Mouse (Mus musculus): ENCODE results near the gene Meltf. TPM values are rescaled to one million over a fixed set of nuclear protein-coding genes. Genes with fewer than 3 reads are reported as not detected.
A peak's percentile ranks its signal among the peaks of the same experiment; 100 is the strongest.

The Meltf gene
- total and polyA plus RNA-seq, 3 experiments, result 0.23 TPM; not detected in 2

- no peak overlapping the region for H3K9ac ChIP-seq (ENCODE audit: low read depth, low read length)
- no peak overlapping the region for H3K27ac ChIP-seq
These were observed 18.6 kb downstream of the Meltf start for GRCm38 (mm10) chr16:31896971-31897774.

GRCm38 (mm10) chr16:31898546-31899326, 20.1 kb downstream of the Meltf start:
- WGBS, result 83% methylated on average over 18 of the region's 18 CpGs
- no peak for DNase-seq
- no peaks in the 10 kb centered on the region for H3K36me3 ChIP-seq (ENCODE audit: control insufficient read depth, insufficient read depth, low read length)
- intact Hi-C loops (cut with DNase I), result no loop called here
- TF ChIP-seq EP300 (IDR thresholded peaks at IDR 0.05; ENCODE audit: insufficient read depth, low read depth, low read length) (no peak), POLR2A (IDR thresholded peaks at IDR 0.05; ENCODE audit: insufficient read depth, low read depth, low read length) (no peak), CTCF (IDR thresholded peaks at IDR 0.05) (no peak)
- H3K27ac ChIP-seq, result no peak overlapping the region
- no peak overlapping the region for H3K4me3 ChIP-seq
- H3K27me3 ChIP-seq (ENCODE audit: control insufficient read depth, insufficient read depth, low read length), result no peaks in the 10 kb centered on the region
- no peaks in the 10 kb centered on the region for H3K79me2 ChIP-seq (replicated peaks; ENCODE audit: control insufficient read depth, insufficient read depth, low read length)
- no peaks in the 10 kb centered on the region for H3K4me1 ChIP-seq (ENCODE audit: control insufficient read depth, insufficient read depth, low read length)
- H3K9ac ChIP-seq (ENCODE audit: low read depth, low read length), result no peak overlapping the region

More at GRCm38 (mm10) chr16:31896971-31897774, 18.6 kb downstream of the Meltf start:
- Histone ChIP-seq H3K4me1 (ENCODE audit: control insufficient read depth, insufficient read depth, low read length) (no peaks in the 10 kb centered on the region), H3K36me3 (ENCODE audit: control insufficient read depth, insufficient read depth, low read length) (no peaks in the 10 kb centered on the region), H3K4me3 (no peak overlapping the region), H3K27me3 (ENCODE audit: control insufficient read depth, insufficient read depth, low read length) (no peaks in the 10 kb centered on the region), H3K79me2 (replicated peaks; ENCODE audit: control insufficient read depth, insufficient read depth, low read length) (no peaks in the 10 kb centered on the region)
- intact Hi-C loops (cut with DNase I), result no loop called here
- no peak for DNase-seq
- 18% methylated on average over 29 of the region's 29 CpGs for WGBS
- TF ChIP-seq EP300 (IDR thresholded peaks at IDR 0.05; ENCODE audit: insufficient read depth, low read depth, low read length) (no peak), CTCF (IDR thresholded peaks at IDR 0.05) (no peak)

- intact Hi-C loops (cut with DNase I), result no loop called here
- no peaks in the 10 kb centered on the region for H3K36me3 ChIP-seq (ENCODE audit: control insufficient read depth, insufficient read depth, low read length)
- no peak overlapping the region for H3K4me3 ChIP-seq
- peaks cover 1% of the 10 kb centered on the region; the same call in 1 of the 2 replicates for H3K4me1 ChIP-seq (ENCODE audit: control insufficient read depth, insufficient read depth, low read length)
- no peak overlapping the region for H3K9ac ChIP-seq (ENCODE audit: low read depth, low read length)
- H3K27ac ChIP-seq, result no peak overlapping the region
- no peaks in the 10 kb centered on the region for H3K27me3 ChIP-seq (ENCODE audit: control insufficient read depth, insufficient read depth, low read length)
- no peak for TF ChIP-seq EP300 (IDR thresholded peaks at IDR 0.05; ENCODE audit: insufficient read depth, low read depth, low read length)
- TF ChIP-seq CTCF (IDR thresholded peaks at IDR 0.05), result no peak
- TF ChIP-seq POLR2A (IDR thresholded peaks at IDR 0.05; ENCODE audit: insufficient read depth, low read depth, low read length), result no peak
- H3K79me2 ChIP-seq (replicated peaks; ENCODE audit: control insufficient read depth, insufficient read depth, low read length), result no peaks in the 10 kb centered on the region
- WGBS, result 90% methylated on average over 1 of the region's 1 CpGs
- no peak for DNase-seq
These were observed 23.3 kb downstream of the Meltf start for GRCm38 (mm10) chr16:31901886-31902285.

- no peak for DNase-seq
- intact Hi-C loops (cut with DNase I), result no loop called here
- Histone ChIP-seq H3K27me3 (ENCODE audit: control insufficient read depth, insufficient read depth, low read length) (no peaks in the 10 kb centered on the region), H3K36me3 (ENCODE audit: control insufficient read depth, insufficient read depth, low read length) (no peaks in the 10 kb centered on the region), H3K4me1 (ENCODE audit: control insufficient read depth, insufficient read depth, low read length) (peaks cover 1% of the 10 kb centered on the region; the same call in 1 of the 2 replicates), H3K27ac (no peak overlapping the region), H3K79me2 (replicated peaks; ENCODE audit: control insufficient read depth, insufficient read depth, low read length) (no peaks in the 10 kb centered on the region), H3K4me3 (no peak overlapping the region), H3K9ac (ENCODE audit: low read depth, low read length) (no peak overlapping the region)
- WGBS, result 85% methylated on average over 8 of the region's 8 CpGs
- TF ChIP-seq POLR2A (IDR thresholded peaks at IDR 0.05; ENCODE audit: insufficient read depth, low read depth, low read length) (no peak), EP300 (IDR thresholded peaks at IDR 0.05; ENCODE audit: insufficient read depth, low read depth, low read length) (no peak), CTCF (IDR thresholded peaks at IDR 0.05) (no peak)
These were observed 24.6 kb downstream of the Meltf start for GRCm38 (mm10) chr16:31903239-31903638.

- H3K79me2 ChIP-seq (replicated peaks; ENCODE audit: control insufficient read depth, insufficient read depth, low read length), result no peaks in the 10 kb centered on the region
- no peaks in the 10 kb centered on the region for H3K36me3 ChIP-seq (ENCODE audit: control insufficient read depth, insufficient read depth, low read length)
- no peak overlapping the region for H3K9ac ChIP-seq (ENCODE audit: low read depth, low read length)
- no peak for DNase-seq
- no peak overlapping the region for H3K4me3 ChIP-seq
- TF ChIP-seq POLR2A (IDR thresholded peaks at IDR 0.05; ENCODE audit: insufficient read depth, low read depth, low read length) (no peak), CTCF (IDR thresholded peaks at IDR 0.05) (peak; percentile 46)
- peaks cover 1% of the 10 kb centered on the region; the same call in 1 of the 2 replicates for H3K4me1 ChIP-seq (ENCODE audit: control insufficient read depth, insufficient read depth, low read length)
- WGBS, result 64% methylated on average over 4 of the region's 4 CpGs
- intact Hi-C loops (cut with DNase I), result no loop called here
- no peak overlapping the region for H3K27ac ChIP-seq
- no peaks in the 10 kb centered on the region for H3K27me3 ChIP-seq (ENCODE audit: control insufficient read depth, insufficient read depth, low read length)
These were observed 26.7 kb downstream of the Meltf start for GRCm38 (mm10) chr16:31905331-31905730.

Measured in heart, adult 2 months (tissue).